Mouse (Mus musculus): ENCODE results near the gene Cfap97d2.

Cfap97d2 gene

GRCm38 (mm10) chr8:13705668-13706067, at the start of gene Cfap97d2:
Cfap97d2 (plus strand) TSS chr8:13705889.
- DNase-seq (ENCODE audit: extremely low spot score, low read depth, low spot score) = no peak

GRCm38 (mm10) chr8:13657479-13657878, 48.2 kb upstream of the Cfap97d2 start:
- no peak for DNase-seq (ENCODE audit: extremely low spot score, low read depth, low spot score)

GRCm38 (mm10) chr8:13660323-13660722, 45.4 kb upstream of the Cfap97d2 start:
- no peak for DNase-seq (ENCODE audit: extremely low spot score, low read depth, low spot score)

GRCm38 (mm10) chr8:13664711-13665210, 40.9 kb upstream of the Cfap97d2 start:
- no peak for DNase-seq (ENCODE audit: extremely low spot score, low read depth, low spot score)

GRCm38 (mm10) chr8:13665538-13665937, 40.2 kb upstream of the Cfap97d2 start:
- DNase-seq (ENCODE audit: extremely low spot score, low read depth, low spot score) = no peak

- no peak for DNase-seq (ENCODE audit: extremely low spot score, low read depth, low spot score)
These were observed 39.7 kb upstream of the Cfap97d2 start for GRCm38 (mm10) chr8:13665944-13666343.

GRCm38 (mm10) chr8:13667917-13668316, 37.8 kb upstream of the Cfap97d2 start:
- no peak for DNase-seq (ENCODE audit: extremely low spot score, low read depth, low spot score)

- no peak for DNase-seq (ENCODE audit: extremely low spot score, low read depth, low spot score)
These were observed 37.3 kb upstream of the Cfap97d2 start for GRCm38 (mm10) chr8:13668367-13668766.

- DNase-seq (ENCODE audit: extremely low spot score, low read depth, low spot score) = no peak
These were observed 35.6 kb upstream of the Cfap97d2 start for GRCm38 (mm10) chr8:13670011-13670471.

GRCm38 (mm10) chr8:13671246-13672003, 34.3 kb upstream of the Cfap97d2 start:
- DNase-seq (ENCODE audit: extremely low spot score, low read depth, low spot score) = no peak

GRCm38 (mm10) chr8:13673215-13673614, 32.5 kb upstream of the Cfap97d2 start:
- DNase-seq (ENCODE audit: extremely low spot score, low read depth, low spot score) = no peak

GRCm38 (mm10) chr8:13674294-13675010, 31.2 kb upstream of the Cfap97d2 start:
- no peak for DNase-seq (ENCODE audit: extremely low spot score, low read depth, low spot score)

GRCm38 (mm10) chr8:13675121-13675520, 30.6 kb upstream of the Cfap97d2 start:
- DNase-seq (ENCODE audit: extremely low spot score, low read depth, low spot score) = no peak

- DNase-seq (ENCODE audit: extremely low spot score, low read depth, low spot score) = no peak
These were observed 30.2 kb upstream of the Cfap97d2 start for GRCm38 (mm10) chr8:13675524-13675923.

- peak; percentile 37 for DNase-seq (ENCODE audit: extremely low spot score, low read depth, low spot score)
These were observed 29.4 kb upstream of the Cfap97d2 start for GRCm38 (mm10) chr8:13676302-13676700.

- DNase-seq (ENCODE audit: extremely low spot score, low read depth, low spot score) = no peak
These were observed 28.8 kb upstream of the Cfap97d2 start for GRCm38 (mm10) chr8:13676701-13677412.

GRCm38 (mm10) chr8:13677413-13677883, 28.2 kb upstream of the Cfap97d2 start, which contains the start of gene Rasa3:
Rasa3 (minus strand) TSS chr8:13677603.
- DNase-seq (ENCODE audit: extremely low spot score, low read depth, low spot score) = peak; percentile 78

- no peak for DNase-seq (ENCODE audit: extremely low spot score, low read depth, low spot score)
These were observed 27.5 kb upstream of the Cfap97d2 start for GRCm38 (mm10) chr8:13678182-13678581.

- DNase-seq (ENCODE audit: extremely low spot score, low read depth, low spot score) = no peak
These were observed 21.6 kb upstream of the Cfap97d2 start for GRCm38 (mm10) chr8:13684131-13684530.

GRCm38 (mm10) chr8:13685674-13686314, 19.9 kb upstream of the Cfap97d2 start:
- DNase-seq (ENCODE audit: extremely low spot score, low read depth, low spot score) = no peak

GRCm38 (mm10) chr8:13686426-13686825, 19.3 kb upstream of the Cfap97d2 start:
- DNase-seq (ENCODE audit: extremely low spot score, low read depth, low spot score) = no peak

All from hindlimb bud, embryonic 11.5 days (tissue).